Mouse (Mus musculus) stomach, postnatal 0 days (tissue): ENCODE data around the gene Mpz. TPM values are rescaled to one million over a fixed set of nuclear protein-coding genes. Genes with fewer than 3 reads are reported as not detected.
A peak's percentile ranks its signal among the peaks of the same experiment; 100 is the strongest.

Experiments used
- ATAC-seq: fragments of 200-750 bp; cut with Nextera tagmentation; 2 replicates; pipeline ENCODE4 v1.8.0; 2017; ENCODE audit not compliant: low FRiP score, low TSS enrichment
- DNase-seq: peaks from one replicate; pipeline ENCODE4 v3.0.0-alpha.2; 2016; ENCODE audit warnings: low spot score
- H3K27ac ChIP-seq: fragments of 300-500 bp; sonication (generic); replicated peaks from 2 replicates; pipeline ENCODE4 v1.5.1; 2014; ENCODE audit warnings: mild to moderate bottlenecking, control low read depth
- H3K27me3 ChIP-seq: fragments of 300-500 bp; sonication (generic); 2 replicates; pipeline ENCODE4 v1.6.1; 2014; ENCODE audit warnings: low read length; ENCODE audit not compliant: control insufficient read depth, insufficient read depth
- H3K36me3 ChIP-seq: fragments of 300-500 bp; sonication (generic); 2 replicates; pipeline ENCODE4 v1.6.1; 2014; ENCODE audit warnings: low read length, mixed read lengths; ENCODE audit not compliant: control insufficient read depth, insufficient read depth
- H3K4me1 ChIP-seq: fragments of 300-500 bp; sonication (generic); replicated peaks from 2 replicates; pipeline ENCODE4 v1.6.1; 2014; ENCODE audit warnings: antibody characterized with exemption; ENCODE audit not compliant: control insufficient read depth, insufficient read depth
- H3K4me2 ChIP-seq: fragments of 300-500 bp; sonication (generic); replicated peaks from 2 replicates; pipeline ENCODE4 v1.6.1; 2014; ENCODE audit warnings: low read depth, mild to moderate bottlenecking, control low read depth, moderate library complexity
- H3K4me3 ChIP-seq: fragments of 300-500 bp; sonication (generic); 2 replicates; pipeline ENCODE4 v1.5.1; 2014; ENCODE audit warnings: low read depth, low read length, control low read depth
- H3K9ac ChIP-seq: fragments of 300-500 bp; sonication (generic); 2 replicates; pipeline ENCODE4 v1.6.1; 2014; ENCODE audit warnings: mild to moderate bottlenecking, low read length, control low read depth, mixed read lengths
- H3K9me3 ChIP-seq: fragments of 300-500 bp; sonication (generic); 2 replicates; pipeline ENCODE4 v1.6.1; 2016; ENCODE audit warnings: low read length; ENCODE audit not compliant: control insufficient read depth
- CTCF ChIP-seq: IDR thresholded peaks from 2 replicates; pipeline ENCODE4 v1.5.1; 2016; ENCODE audit warnings: antibody characterized with exemption, low read depth, mild to moderate bottlenecking, moderate library complexity
- EP300 ChIP-seq: optimal IDR thresholded peaks from 2 replicates; pipeline ENCODE3; 2016; ENCODE audit warnings: antibody characterized with exemption
- WGBS: fragments of 180-500 bp; shearing (Covaris S2); extraction: QIAGEN DNeasy Blood & Tissue Kit; methylation state at CpG from one replicate; pipeline ENCODE4 v1.1.7; 2014; 5-methylcytosine and 5-hydroxymethylcytosine counted together
- polyA plus RNA-seq: library from polyadenylated mRNA; unstranded; fragments of >200 nt; fragmentation: Nextera tagmentation; extraction: Ambion mirVana; gene quantifications from 2 replicates; pipeline ENCODE4 v1.2.1, GENCODE M21; 2015

Gene Mpz
- polyA plus RNA-seq, 1 experiment from 2014 or later: 1.5 TPM

DNA sequence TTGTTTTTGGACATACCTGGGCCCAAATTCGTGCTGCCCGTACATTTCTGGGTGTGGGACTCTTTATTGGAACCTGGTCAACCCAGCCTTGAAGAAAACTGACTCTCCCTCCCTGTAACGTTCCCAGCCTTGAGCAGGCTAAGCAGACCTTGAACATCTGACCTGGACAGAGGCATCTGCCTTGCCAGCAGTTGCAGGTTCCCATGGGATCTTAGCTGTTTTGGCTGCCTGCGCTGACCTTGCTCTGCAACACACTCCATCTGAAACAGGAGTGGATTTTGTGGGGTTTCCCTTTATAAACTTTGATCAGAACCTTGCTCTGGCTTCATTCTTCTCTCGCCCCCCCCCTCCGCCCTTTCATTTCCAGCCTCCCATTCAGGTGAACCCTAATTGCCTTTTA is 45.3 kb upstream of the Mpz start:
- H3K4me1 ChIP-seq: peaks cover 3% of the 10 kb centered on the region; the same call in 1 of the 2 replicates
- DNase-seq (no peak), ATAC-seq (no peak)
- H3K4me3 ChIP-seq: no peak overlapping the region
- H3K27ac ChIP-seq: no peak overlapping the region
- H3K9me3 ChIP-seq: no peaks in the 10 kb centered on the region
- H3K9ac ChIP-seq: no peak overlapping the region
- no peaks in the 10 kb centered on the region for H3K27me3 ChIP-seq
- TF ChIP-seq CTCF: no peak
- TF ChIP-seq EP300: no peak
- 76% methylated on average over 6 of the region's 6 CpGs for WGBS
- no peak overlapping the region for H3K4me2 ChIP-seq
- no peaks in the 10 kb centered on the region for H3K36me3 ChIP-seq

DNA sequence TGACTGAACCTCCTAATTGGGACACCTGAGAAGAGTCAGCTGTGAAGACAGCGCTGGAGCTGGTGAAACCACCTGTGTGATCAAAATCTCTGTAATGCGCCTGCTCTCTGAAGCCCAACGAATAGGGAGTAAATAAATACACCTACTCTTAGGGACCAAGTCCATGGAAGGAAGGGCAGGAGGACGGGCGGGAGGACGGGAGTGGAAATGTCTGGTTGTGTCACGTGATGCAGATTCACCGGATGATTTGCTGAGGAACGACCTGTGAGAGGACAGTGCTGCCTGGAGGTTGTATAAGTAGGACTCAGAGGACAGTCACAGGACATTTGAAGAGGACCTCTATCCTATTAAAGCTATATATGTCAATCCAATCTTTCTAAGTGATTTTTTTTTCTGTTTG is 40.9 kb upstream of the Mpz start:
- Histone ChIP-seq H3K4me3 (no peak overlapping the region), H3K27ac (no peak overlapping the region), H3K9me3 (no peaks in the 10 kb centered on the region), H3K9ac (no peak overlapping the region), H3K4me1 (0 out of 2 replicates have a peak, but pooled peaks cover 5% of the 10 kb centered on the region), H3K27me3 (no peaks in the 10 kb centered on the region), H3K36me3 (no peaks in the 10 kb centered on the region), H3K4me2 (no peak overlapping the region)
- 47% methylated on average over 9 of the region's 9 CpGs for WGBS
- ATAC-seq (no peak), DNase-seq (no peak)
- no peak for TF ChIP-seq EP300
- TF ChIP-seq CTCF: no peak

DNA sequence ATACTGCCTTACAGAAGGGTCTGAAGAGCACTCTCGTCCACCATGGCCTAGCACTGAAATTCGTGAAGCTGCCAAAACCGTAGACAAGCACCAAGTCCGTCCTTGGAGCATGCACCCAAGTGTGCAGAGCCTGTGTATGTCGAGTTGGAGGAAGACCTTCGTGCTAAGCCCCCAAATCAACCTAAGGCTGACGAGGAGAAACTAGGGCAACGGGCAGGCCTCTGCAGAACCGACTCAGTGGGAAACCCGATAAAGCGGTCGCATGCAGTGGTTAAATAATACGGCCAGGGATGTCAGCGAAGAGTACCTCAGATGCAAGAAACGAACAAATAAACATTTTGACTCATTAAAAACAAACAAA is 39.9 kb upstream of the Mpz start:
- no peaks in the 10 kb centered on the region for H3K27me3 ChIP-seq
- H3K4me1 ChIP-seq: 0 out of 2 replicates have a peak, but pooled peaks cover 5% of the 10 kb centered on the region
- WGBS: 15% methylated on average over 15 of the region's 15 CpGs
- peak overlapping the region; percentile 66 for H3K4me3 ChIP-seq
- H3K4me2 ChIP-seq: peak overlapping the region; percentile 44
- H3K36me3 ChIP-seq: no peaks in the 10 kb centered on the region
- no peak for DNase-seq
- TF ChIP-seq EP300 (no peak), CTCF (no peak)
- H3K9ac ChIP-seq: peak overlapping the region; percentile 59
- H3K9me3 ChIP-seq: no peaks in the 10 kb centered on the region
- peak; percentile 19; the same call in 1 of the 2 replicates for ATAC-seq
- peak overlapping the region; percentile 71 for H3K27ac ChIP-seq

DNA sequence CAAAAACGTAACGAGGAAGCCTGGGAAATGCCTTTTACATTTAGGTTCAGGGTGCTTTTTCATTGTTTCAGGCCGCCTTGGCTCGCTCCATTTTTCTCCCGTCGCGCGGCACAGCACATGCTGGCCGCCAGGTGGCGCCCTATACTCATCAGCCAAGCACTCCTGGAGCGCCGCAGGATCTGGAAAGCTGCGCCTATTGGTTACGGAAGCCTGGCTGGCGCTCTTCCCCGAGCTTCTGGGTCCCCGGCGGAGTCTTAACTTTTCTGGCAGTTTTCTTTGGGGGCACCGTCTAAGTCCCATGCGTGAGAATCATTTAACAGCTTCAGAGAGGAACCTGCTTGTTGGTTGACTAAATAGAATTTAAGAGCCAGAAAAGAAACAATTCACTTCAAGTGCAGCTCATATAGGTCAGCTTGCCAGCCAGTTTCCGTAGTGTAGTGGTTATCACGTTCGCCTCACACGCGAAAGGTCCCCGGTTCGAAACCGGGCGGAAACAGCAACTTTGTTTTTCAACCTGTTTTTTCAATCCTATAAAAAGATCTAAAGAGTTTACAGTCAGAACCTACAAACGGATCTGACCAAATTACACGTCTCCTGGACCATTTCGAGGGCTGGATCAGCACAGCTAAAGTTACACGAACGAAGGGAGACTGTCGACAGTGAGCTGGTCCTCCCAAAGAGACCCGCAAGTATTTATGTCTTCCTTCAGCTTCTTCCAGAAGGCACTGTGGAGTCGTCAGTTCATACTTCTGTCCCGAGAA is 39.3 kb upstream of the Mpz start:
- TF ChIP-seq CTCF: peak; percentile 99
- TF ChIP-seq EP300: peak; percentile 75
- H3K4me1 ChIP-seq: 0 out of 2 replicates have a peak, but pooled peaks cover 5% of the 10 kb centered on the region
- peak; percentile 91 for ATAC-seq
- no peaks in the 10 kb centered on the region for H3K9me3 ChIP-seq
- peak; percentile 93 for DNase-seq
- H3K4me2 ChIP-seq: peak overlapping the region; percentile 66
- H3K9ac ChIP-seq: peak overlapping the region; percentile 62
- H3K36me3 ChIP-seq: no peaks in the 10 kb centered on the region
- H3K4me3 ChIP-seq: peak overlapping the region; percentile 66
- under 1% methylated on average over 38 of the region's 38 CpGs for WGBS
- peak overlapping the region; percentile 89 for H3K27ac ChIP-seq
- H3K27me3 ChIP-seq: no peaks in the 10 kb centered on the region

DNA sequence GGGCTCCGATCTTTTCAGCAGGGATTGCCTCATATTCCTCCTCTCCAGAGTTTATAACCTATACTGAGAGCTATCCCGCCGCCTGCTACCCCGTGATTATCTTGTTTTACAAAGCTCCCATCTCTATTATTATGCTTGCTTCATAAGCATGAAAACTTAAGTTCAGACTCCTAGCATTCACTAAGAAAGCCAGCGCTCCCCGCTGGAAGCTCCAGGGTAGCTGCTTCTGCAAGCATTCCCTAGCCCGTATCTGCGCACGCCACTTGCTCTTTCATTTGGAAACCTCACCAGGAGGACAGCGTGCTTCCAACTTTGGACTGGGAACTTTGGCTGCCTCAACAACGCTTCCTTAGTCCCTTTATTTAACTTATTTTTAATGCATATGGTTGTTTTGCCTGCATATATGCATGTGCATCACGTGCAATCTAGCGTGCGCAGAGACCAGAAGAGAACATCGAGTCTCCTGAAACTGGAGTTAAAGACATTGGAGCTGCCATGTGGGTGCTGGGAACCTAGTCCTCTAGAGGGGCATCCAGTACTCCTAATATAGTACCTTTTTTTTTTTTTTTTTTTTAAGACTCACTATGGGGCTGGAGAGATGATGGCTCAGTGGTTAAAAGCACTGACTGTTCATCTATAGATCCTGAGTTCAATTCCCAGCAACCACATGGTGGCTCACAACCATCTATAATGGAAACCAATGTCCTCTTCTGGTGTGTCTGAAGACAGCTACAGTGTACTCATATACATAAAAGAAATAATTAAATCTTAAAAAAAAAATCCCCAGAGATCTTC is 38.5 kb upstream of the Mpz start:
- H3K9ac ChIP-seq: peak overlapping the region; percentile 62
- ATAC-seq: no peak
- 2% methylated on average over 15 of the region's 15 CpGs for WGBS
- peak overlapping the region; percentile 66 for H3K4me2 ChIP-seq
- no peak for TF ChIP-seq CTCF
- no peak for TF ChIP-seq EP300
- H3K4me3 ChIP-seq: peak overlapping the region; percentile 66
- no peaks in the 10 kb centered on the region for H3K36me3 ChIP-seq
- H3K27me3 ChIP-seq: no peaks in the 10 kb centered on the region
- H3K4me1 ChIP-seq: 0 out of 2 replicates have a peak, but pooled peaks cover 5% of the 10 kb centered on the region
- H3K27ac ChIP-seq: peak overlapping the region; percentile 89
- peak; percentile 57 for DNase-seq
- no peaks in the 10 kb centered on the region for H3K9me3 ChIP-seq
